Mouse (Mus musculus): ENCODE measurements at regions not wholly inside any gene's neighbourhood (a gene's known extent, or its start where the extent isn't known, plus 50 kb on each side); places are given as distances from the start of the nearest gene placed in this dataset.

GRCm38 (mm10) chr9:41665000-41665685 lies 459.0 kb downstream of the Sorl1 start:
- TF ChIP-seq POLR2A (IDR thresholded peaks at IDR 0.05; ENCODE audit: borderline replicate concordance, low read depth, low read length) (no peak), CTCF (IDR thresholded peaks at IDR 0.05; ENCODE audit: low read depth, low read length) (no peak)
